Mouse (Mus musculus) small intestine, adult 2 months (tissue): ENCODE data around the gene Abat.

Experiments used
- CTCF ChIP-seq: fragments of 200-500 bp; IDR thresholded peaks from 2 replicates; pipeline ENCODE4 v1.5.1; 2012; ENCODE audit warnings: low read depth, mild to moderate bottlenecking, control low read depth, inconsistent platforms, low read length, moderate library complexity, mixed read lengths; ENCODE audit not compliant: insufficient replicate concordance, insufficient read length; ENCODE audit errors: extremely low read depth
- POLR2A ChIP-seq: fragments of 200-500 bp; IDR thresholded peaks from 2 replicates; pipeline ENCODE4 v1.6.1; 2012; ENCODE audit warnings: low read depth, mild to moderate bottlenecking, control low read depth, inconsistent platforms, low read length, moderate library complexity

DNA sequence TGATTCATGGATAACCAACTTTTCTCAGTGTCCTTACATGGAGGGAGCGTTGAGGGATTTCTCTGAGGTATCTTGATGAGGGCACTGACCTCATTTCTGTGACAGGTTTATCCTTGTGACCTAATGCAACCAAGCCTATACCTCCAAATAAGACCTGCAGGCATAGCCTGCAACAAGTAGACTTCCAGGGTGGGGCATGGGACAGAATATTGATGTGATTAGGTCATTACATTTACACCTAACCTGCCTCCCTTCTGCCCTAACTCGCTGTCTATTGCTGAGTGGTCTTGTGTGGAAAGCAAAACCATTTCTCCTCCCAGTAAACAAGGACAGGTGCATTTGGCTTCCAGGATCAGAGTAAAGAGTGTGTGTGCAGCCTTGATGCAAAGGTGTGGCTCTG lies 52.3 kb downstream of the Abat start:
- no peak for TF ChIP-seq CTCF
- TF ChIP-seq POLR2A = no peak
